ENCODE assay signal across 9 mouse cellular contexts in the genomic region with DNA sequence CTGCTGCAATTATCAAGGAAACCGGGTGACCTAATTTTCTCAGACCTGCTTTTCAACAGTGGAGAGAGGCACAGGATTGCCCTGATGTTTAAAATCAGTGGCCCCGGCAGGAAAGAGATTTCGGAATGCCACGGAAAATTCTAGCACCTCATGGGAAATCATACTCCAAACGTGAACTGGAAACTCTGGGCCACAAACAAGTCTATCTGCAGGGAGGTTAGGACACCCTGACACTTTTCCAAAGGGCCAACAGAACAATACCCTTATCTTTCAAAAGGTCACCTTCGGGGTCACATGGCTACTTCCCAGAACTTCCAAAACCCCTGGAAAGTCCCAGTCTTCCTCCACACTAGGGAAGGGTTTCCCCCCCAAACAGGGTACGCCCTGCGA. TPM values are rescaled to one million over a fixed set of nuclear protein-coding genes. Genes with fewer than 3 reads are reported as not detected.
DNase-seq lines count a peak whose midpoint lies in the region; ATAC-seq and TF ChIP-seq lines count a peak whose summit lies in the region.
"Had no signal": no experiment of that assay in that cellular context is flagged by ENCODE, and none has a peak within 500 bp of the region (broad histone marks: within the 10 kb centered on the region; RNA-seq: fewer than 3 reads in every experiment).

No protein-coding gene starts in this region.

- 30% methylated on average over 8 of the region's 8 CpGs for WGBS in heart, adult 2 months
- WGBS in embryonic facial prominence, embryonic 15.5 days = 51% methylated on average over 8 of the region's 8 CpGs
- 65% methylated on average over 8 of the region's 8 CpGs for WGBS in hindbrain, postnatal 0 days

- no peak for TF ChIP-seq EP300 in heart, adult 2 months (IDR thresholded peaks at IDR 0.05; ENCODE audit: insufficient read depth, low read depth, low read length)
- TF ChIP-seq EP300 in ES-Bruce4 (IDR thresholded peaks at IDR 0.05; ENCODE audit: insufficient read depth, low read depth, low read length) = 0 out of 2 replicates have a peak, but pooled peaks have one; percentile 41

- no peaks in the 10 kb centered on the region for H3K36me3 ChIP-seq in heart, adult 2 months (ENCODE audit: control insufficient read depth, insufficient read depth, low read length)
- no peaks in the 10 kb centered on the region for H3K36me3 ChIP-seq in ES-Bruce4 (ENCODE audit: control insufficient read depth, insufficient read depth, low read length, poor library complexity, severe bottlenecking)
- no peaks in the 10 kb centered on the region for H3K36me3 ChIP-seq in embryonic facial prominence, embryonic 15.5 days
- H3K36me3 ChIP-seq in hindbrain, postnatal 0 days (ENCODE audit: insufficient read depth, low read length) = no peaks in the 10 kb centered on the region

- no peak overlapping the region for H3K9ac ChIP-seq in heart, adult 2 months (ENCODE audit: low read depth, low read length)
- no peak overlapping the region for H3K9ac ChIP-seq in ES-Bruce4 (ENCODE audit: low read depth, poor library complexity, severe bottlenecking)
- no peak overlapping the region for H3K9ac ChIP-seq in embryonic facial prominence, embryonic 15.5 days
- no peak overlapping the region for H3K9ac ChIP-seq in hindbrain, postnatal 0 days (replicated peaks; ENCODE audit: low read length)

- peaks cover 14% of the 10 kb centered on the region for H3K4me1 ChIP-seq in heart, adult 2 months (ENCODE audit: control insufficient read depth, insufficient read depth, low read length)
- peaks cover 4% of the 10 kb centered on the region for H3K4me1 ChIP-seq in ES-Bruce4 (ENCODE audit: control insufficient read depth, insufficient read depth, low read length)
- H3K4me1 ChIP-seq in embryonic facial prominence, embryonic 15.5 days = peaks cover 18% of the 10 kb centered on the region
- H3K4me1 ChIP-seq in hindbrain, postnatal 0 days (ENCODE audit: insufficient read depth, low read length) = no peaks in the 10 kb centered on the region; the same call in 1 of the 2 replicates

- H3K79me2 ChIP-seq in heart, adult 2 months (replicated peaks; ENCODE audit: control insufficient read depth, insufficient read depth, low read length) = no peaks in the 10 kb centered on the region

- no peaks in the 10 kb centered on the region for H3K9me3 ChIP-seq in ES-Bruce4 (replicated peaks; ENCODE audit: control insufficient read depth, insufficient read depth, low read length, poor library complexity, severe bottlenecking)
- no peaks in the 10 kb centered on the region for H3K9me3 ChIP-seq in embryonic facial prominence, embryonic 15.5 days (replicated peaks)
- H3K9me3 ChIP-seq in hindbrain, postnatal 0 days (ENCODE audit: low read length) = no peaks in the 10 kb centered on the region

- intact Hi-C loops in heart, adult 2 months (cut with DNase I) = no loop called here

- no peak overlapping the region for H3K4me2 ChIP-seq in embryonic facial prominence, embryonic 15.5 days (replicated peaks)
- peak overlapping the region; percentile 3; the same call in 1 of the 2 replicates for H3K4me2 ChIP-seq in hindbrain, postnatal 0 days (ENCODE audit: low read depth, low read length)

- DNase-seq in heart, adult 2 months = peak in 1 of 2 experiments; percentile 35
- no peak for DNase-seq in heart, adult 8-10 months (ENCODE audit: low spot score)
- no peak for DNase-seq in hindbrain, postnatal 0 days (ENCODE audit: low spot score)
- DNase-seq in MN1 (ENCODE audit: low spot score) = no peak
- no peak for DNase-seq in left cerebral cortex, adult 18-20 months (ENCODE audit: low spot score in 2 of 2)
- DNase-seq in c-Kit-positive CD71-positive TER-119-positive erythroid progenitor cells, embryonic 14.5 days (ENCODE audit: low spot score) = no peak

- TF ChIP-seq POLR2A in heart, adult 2 months (IDR thresholded peaks at IDR 0.05; ENCODE audit: insufficient read depth, low read depth, low read length) = no peak
- TF ChIP-seq POLR2A in ES-Bruce4 (IDR thresholded peaks at IDR 0.05; ENCODE audit: insufficient read depth, low read length) = no peak

- no peak for TF ChIP-seq CTCF in heart, adult 2 months (IDR thresholded peaks at IDR 0.05)
- no peak for TF ChIP-seq CTCF in ES-Bruce4 (IDR thresholded peaks at IDR 0.05; ENCODE audit: low read depth, low read length)
- no peak for TF ChIP-seq CTCF in hindbrain, postnatal 0 days (IDR thresholded peaks at IDR 0.05; ENCODE audit: low read depth)

- H3K27me3 ChIP-seq in heart, adult 2 months (ENCODE audit: control insufficient read depth, insufficient read depth, low read length) = no peaks in the 10 kb centered on the region
- H3K27me3 ChIP-seq in ES-Bruce4 (ENCODE audit: control insufficient read depth, insufficient read depth, low read length, poor library complexity, severe bottlenecking) = no peaks in the 10 kb centered on the region
- no peaks in the 10 kb centered on the region for H3K27me3 ChIP-seq in embryonic facial prominence, embryonic 15.5 days
- no peaks in the 10 kb centered on the region for H3K27me3 ChIP-seq in hindbrain, postnatal 0 days (ENCODE audit: insufficient read depth, low read length)

- ATAC-seq in embryonic facial prominence, embryonic 15.5 days (ENCODE audit: insufficient number of reproducible peaks, low FRiP score, low TSS enrichment, low read depth) = no peak
- no peak for ATAC-seq in hindbrain, postnatal 0 days
- ATAC-seq: inflammation-experienced regulatory T-cells, adult 6 months had no signal

- peak overlapping the region; percentile 71 for H3K27ac ChIP-seq in heart, adult 2 months
- H3K27ac ChIP-seq in ES-Bruce4 (ENCODE audit: insufficient read depth, low read length) = no peak overlapping the region
- peak overlapping the region; percentile 17; the same call in 1 of the 2 replicates for H3K27ac ChIP-seq in embryonic facial prominence, embryonic 15.5 days (replicated peaks)
- no peak overlapping the region for H3K27ac ChIP-seq in hindbrain, postnatal 0 days

- H3K4me3 ChIP-seq in heart, adult 2 months = no peak overlapping the region; the same call in 1 of the 2 replicates
- no peak overlapping the region for H3K4me3 ChIP-seq in ES-Bruce4 (ENCODE audit: low read depth, low read length)
- no peak overlapping the region; the same call in 1 of the 2 replicates for H3K4me3 ChIP-seq in embryonic facial prominence, embryonic 15.5 days (replicated peaks)
- H3K4me3 ChIP-seq in hindbrain, postnatal 0 days (ENCODE audit: low read length) = no peak overlapping the region

RNA-seq across cellular contexts. Expression of a gene that starts 12.8 kb away (rescaled TPM):
- total RNA-seq in heart, adult 2 months (2021) = 10 to 100 TPM; 11.6 to 13.1 TPM
- 30.5 and 35.8 TPM in 2 replicates for polyA plus RNA-seq in heart, adult 2 months (2012; rRNA removed)
- 10 to 100 TPM; 14.7 to 16.0 (median 15.3) TPM for total RNA-seq in heart, adult 8-10 months (2022)
- polyA plus RNA-seq in ES-Bruce4 (2011; ENCODE audit: insufficient read depth, insufficient read length, low read depth, missing spikeins) = 11.7 and 13.7 TPM in 2 replicates
- 22.3 and 24.6 TPM in 2 replicates for polyA plus RNA-seq in embryonic facial prominence, embryonic 15.5 days (2015; fragmentation: Nextera tagmentation; extraction: Ambion mirVana)
- total RNA-seq in hindbrain, postnatal 0 days (2014; rRNA removed) = 26.6 and 33.5 TPM in 2 replicates
- polyA plus RNA-seq in hindbrain, postnatal 0 days (2015; fragmentation: Nextera tagmentation; extraction: Ambion mirVana) = 23.2 and 23.7 TPM in 2 replicates
- total RNA-seq in left cerebral cortex, adult 18-20 months (2021) = 10 to 100 TPM; 18.4 to 19.7 TPM

RNA-seq across cellular contexts. Expression of a gene that starts 51.0 kb away (rescaled TPM):
- 100 to 1,000 TPM; 783 to 919 TPM for total RNA-seq in heart, adult 2 months (2021)
- 468 and 899 TPM in 2 replicates for polyA plus RNA-seq in heart, adult 2 months (2012; rRNA removed)
- 1,000 to 10,000 TPM in 1 of 4 experiments, 100 to 1,000 TPM in 3; 923 to 1,131 (median 957) TPM for total RNA-seq in heart, adult 8-10 months (2022)
- polyA plus RNA-seq in ES-Bruce4 (2011; ENCODE audit: insufficient read depth, insufficient read length, low read depth, missing spikeins) = 6.8 and 6.9 TPM in 2 replicates
- polyA plus RNA-seq in embryonic facial prominence, embryonic 15.5 days (2015; fragmentation: Nextera tagmentation; extraction: Ambion mirVana) = 11.8 and 12.1 TPM in 2 replicates
- total RNA-seq in hindbrain, postnatal 0 days (2014; rRNA removed) = 3.4 and 6.0 TPM in 2 replicates
- 9.2 and 12.2 TPM in 2 replicates for polyA plus RNA-seq in hindbrain, postnatal 0 days (2015; fragmentation: Nextera tagmentation; extraction: Ambion mirVana)
- total RNA-seq in left cerebral cortex, adult 18-20 months (2021) = 10 to 100 TPM; 54.1 to 54.2 TPM

Comparison
In these comparisons a context has a peak if more than half of its experiments do, and no peak if none do; other contexts are left out.
1. H3K27ac ChIP-seq: peak in heart, adult 2 months (single experiment) and embryonic facial prominence, embryonic 15.5 days (single experiment); none in ES-Bruce4 (single experiment) and hindbrain, postnatal 0 days (single experiment).
2. RNA of a gene that starts 51.0 kb away (total RNA-seq): 923 to 1,131 TPM in heart, adult 8-10 months and 783 to 919 TPM in heart, adult 2 months; 54.1 to 54.2 TPM in left cerebral cortex, adult 18-20 months and 3.4 to 6.0 TPM in hindbrain, postnatal 0 days; every median in the first group is over 10 times any median in the second.